Mouse (Mus musculus) bone marrow macrophage, adult 2 months (primary cell): ENCODE results near the gene Bfar.

Source experiments
- CTCF ChIP-seq: IDR thresholded peaks from 2 replicates; pipeline ENCODE4 v1.5.1; 2012; ENCODE audit warnings: low read depth, mild to moderate bottlenecking, low read length, moderate library complexity
- POLR2A ChIP-seq: IDR thresholded peaks from 2 replicates; pipeline ENCODE4 v1.6.1; 2012; ENCODE audit warnings: mild to moderate bottlenecking, low read depth, low read length, borderline replicate concordance

GRCm38 (mm10) chr16:13716821-13717553 is 45.3 kb downstream of the Bfar start:
- TF ChIP-seq POLR2A (no peak), CTCF (no peak)
